Mouse (Mus musculus) hindbrain, embryonic 10.5 days (tissue): Measurements from ENCODE around the gene Lyrm7. TPM values are rescaled to one million over a fixed set of nuclear protein-coding genes. Genes with fewer than 3 reads are reported as not detected.

ENCODE experiments used
- DNase-seq: peaks from one replicate; pipeline ENCODE4 v3.0.0-alpha.2; 2017; ENCODE audit warnings: low spot score
- H3K27ac ChIP-seq: fragments of 300-500 bp; sonication (generic); 2 replicates; pipeline ENCODE4 v1.5.1; 2016; ENCODE audit warnings: mild to moderate bottlenecking, moderate library complexity
- H3K27me3 ChIP-seq: fragments of 300-500 bp; sonication (generic); 2 replicates; pipeline ENCODE4 v1.6.1; 2016; ENCODE audit warnings: mild to moderate bottlenecking; ENCODE audit not compliant: poor library complexity, insufficient read depth, severe bottlenecking
- H3K36me3 ChIP-seq: fragments of 300-500 bp; sonication (generic); 2 replicates; pipeline ENCODE4 v1.6.1; 2016; ENCODE audit warnings: mild to moderate bottlenecking, moderate library complexity
- H3K4me1 ChIP-seq: fragments of 300-500 bp; sonication (generic); replicated peaks from 2 replicates; pipeline ENCODE4 v1.6.1; 2016; ENCODE audit warnings: mild to moderate bottlenecking
- H3K4me3 ChIP-seq: fragments of 300-500 bp; sonication (generic); 2 replicates; pipeline ENCODE4 v1.5.1; 2016; ENCODE audit warnings: mild to moderate bottlenecking, moderate library complexity
- H3K9me3 ChIP-seq: fragments of 300-500 bp; sonication (generic); 2 replicates; pipeline ENCODE4 v1.6.1; 2016; ENCODE audit warnings: mild to moderate bottlenecking, moderate library complexity
- WGBS: fragments of 180-500 bp; shearing (Covaris S2); methylation state at CpG from one replicate; pipeline ENCODE4 v1.1.7; 2016; 5-methylcytosine and 5-hydroxymethylcytosine counted together
- polyA plus RNA-seq: library from polyadenylated mRNA; unstranded; fragments of >200 nt; fragmentation: Nextera tagmentation; extraction: Ambion mirVana; gene quantifications from 2 replicates; pipeline ENCODE4 v1.2.1, GENCODE M21; 2016

Gene Lyrm7
- polyA plus RNA-seq, 1 experiment from 2014 or later: 5.2 TPM

DNA sequence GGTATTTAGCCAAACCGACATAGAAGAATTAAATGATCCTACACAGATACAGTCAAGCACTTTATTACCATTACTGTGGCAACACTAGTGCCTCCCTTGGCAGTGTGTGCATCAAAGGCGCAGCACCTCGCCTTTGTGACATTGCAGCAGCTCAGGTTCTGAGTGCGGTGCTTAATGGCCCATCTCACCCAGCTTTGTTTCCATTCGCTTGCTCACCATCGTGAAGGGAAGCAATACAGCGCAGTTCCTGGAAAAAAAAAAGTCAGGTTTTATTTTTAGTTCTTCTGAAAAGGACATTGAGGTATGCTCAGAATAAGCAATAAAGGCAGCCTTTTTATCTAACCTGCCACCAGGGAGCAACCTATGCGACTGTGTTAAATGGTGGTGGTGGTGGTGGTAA lies 33.9 kb downstream of the Lyrm7 start:
- Histone ChIP-seq H3K4me1 (no peaks in the 10 kb centered on the region), H3K36me3 (no peaks in the 10 kb centered on the region), H3K9me3 (peaks cover 14% of the 10 kb centered on the region), H3K4me3 (no peak overlapping the region), H3K27me3 (no peaks in the 10 kb centered on the region), H3K27ac (no peak overlapping the region)
- 95% methylated on average over 8 of the region's 8 CpGs for WGBS
- DNase-seq: no peak

- no peak for DNase-seq
- Histone ChIP-seq H3K27me3 (no peaks in the 10 kb centered on the region), H3K4me1 (peaks cover 4% of the 10 kb centered on the region), H3K4me3 (no peak overlapping the region), H3K9me3 (peaks cover 14% of the 10 kb centered on the region), H3K27ac (no peak overlapping the region), H3K36me3 (no peaks in the 10 kb centered on the region)
- WGBS: 84% methylated on average over 4 of the region's 4 CpGs
These were observed 34.9 kb downstream of the Lyrm7 start for GRCm38 (mm10) chr11:54825774-54826173.

- DNase-seq: no peak
- no peak overlapping the region for H3K27ac ChIP-seq
- 87% methylated on average over 4 of the region's 4 CpGs for WGBS
- H3K36me3 ChIP-seq: no peaks in the 10 kb centered on the region
- peaks cover 14% of the 10 kb centered on the region for H3K9me3 ChIP-seq
- H3K4me3 ChIP-seq: no peak overlapping the region
- H3K4me1 ChIP-seq: peaks cover 21% of the 10 kb centered on the region
- no peaks in the 10 kb centered on the region for H3K27me3 ChIP-seq
These were observed 37.2 kb downstream of the Lyrm7 start for GRCm38 (mm10) chr11:54823467-54823866.

DNA sequence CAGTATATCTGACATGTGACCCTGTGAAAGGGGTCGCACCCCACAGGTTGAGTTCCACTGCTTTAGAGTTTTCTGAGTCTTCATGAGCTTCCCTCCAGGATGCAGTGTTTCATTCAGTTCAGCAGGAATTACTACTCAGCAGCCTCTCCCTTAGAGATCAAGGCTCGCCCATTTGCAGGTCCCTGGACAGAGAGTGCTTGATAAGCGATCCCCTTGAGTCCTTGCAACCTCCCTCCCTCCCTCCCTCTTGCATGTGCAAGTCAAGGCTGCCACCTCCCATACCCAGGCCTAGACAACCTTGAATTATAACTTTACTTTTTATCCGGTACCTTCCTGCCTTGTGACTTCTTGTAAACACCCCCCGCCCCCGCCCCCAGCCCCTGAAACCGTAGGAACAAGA lies 41.2 kb downstream of the Lyrm7 start:
- Histone ChIP-seq H3K27ac (peak overlapping the region; percentile 70), H3K4me3 (no peak overlapping the region), H3K27me3 (no peaks in the 10 kb centered on the region), H3K9me3 (peaks cover 5% of the 10 kb centered on the region), H3K36me3 (no peaks in the 10 kb centered on the region), H3K4me1 (peaks cover 21% of the 10 kb centered on the region)
- 73% methylated on average over 7 of the region's 7 CpGs for WGBS
- DNase-seq: no peak

DNA sequence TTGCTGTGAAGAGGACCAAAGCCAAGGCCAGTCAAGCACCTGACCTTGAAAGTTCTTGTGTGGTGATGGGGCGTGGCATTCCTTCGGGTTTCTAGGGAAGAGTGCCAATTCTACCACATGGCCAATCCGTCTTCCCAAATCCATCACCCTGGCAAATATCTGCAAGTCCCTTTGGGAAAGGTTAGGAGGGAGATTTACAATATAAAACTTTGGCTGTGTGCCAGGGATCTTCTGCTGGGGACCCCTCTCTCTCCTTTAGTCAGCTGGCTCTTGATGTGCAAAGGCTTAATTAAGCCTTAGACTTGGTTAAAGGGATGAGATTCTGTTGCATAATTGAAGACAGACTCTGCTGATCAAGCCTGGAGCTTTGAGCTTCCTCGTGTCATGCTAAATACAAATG lies 43.3 kb downstream of the Lyrm7 start:
- H3K27ac ChIP-seq: no peak overlapping the region
- WGBS: 86% methylated on average over 4 of the region's 4 CpGs
- H3K4me1 ChIP-seq: peaks cover 41% of the 10 kb centered on the region

GRCm38 (mm10) chr11:54815659-54816058 lies 45.1 kb downstream of the Lyrm7 start:
- DNase-seq: no peak
- H3K4me3 ChIP-seq: no peak overlapping the region
- 0 out of 2 replicates have a peak overlapping the region, but pooled peaks have one; percentile 16 for H3K27ac ChIP-seq
- no peaks in the 10 kb centered on the region for H3K9me3 ChIP-seq
- H3K27me3 ChIP-seq: no peaks in the 10 kb centered on the region
- peaks cover 54% of the 10 kb centered on the region for H3K4me1 ChIP-seq
- H3K36me3 ChIP-seq: no peaks in the 10 kb centered on the region

More for the DNA sequence above, 43.3 kb downstream of the Lyrm7 start:
- no peak for DNase-seq
- no peaks in the 10 kb centered on the region for H3K36me3 ChIP-seq
- no peaks in the 10 kb centered on the region for H3K9me3 ChIP-seq
- H3K4me3 ChIP-seq: no peak overlapping the region
- no peaks in the 10 kb centered on the region for H3K27me3 ChIP-seq

GRCm38 (mm10) chr11:54812812-54813516 lies 47.8 kb downstream of the Lyrm7 start:
- Histone ChIP-seq H3K4me1 (peaks cover 46% of the 10 kb centered on the region), H3K27ac (peak overlapping the region; percentile 91), H3K4me3 (0 out of 2 replicates have a peak overlapping the region, but pooled peaks have one; percentile 14), H3K9me3 (no peaks in the 10 kb centered on the region), H3K36me3 (no peaks in the 10 kb centered on the region), H3K27me3 (no peaks in the 10 kb centered on the region)
- WGBS: 32% methylated on average over 8 of the region's 8 CpGs
- DNase-seq: peak; percentile 82

DNA sequence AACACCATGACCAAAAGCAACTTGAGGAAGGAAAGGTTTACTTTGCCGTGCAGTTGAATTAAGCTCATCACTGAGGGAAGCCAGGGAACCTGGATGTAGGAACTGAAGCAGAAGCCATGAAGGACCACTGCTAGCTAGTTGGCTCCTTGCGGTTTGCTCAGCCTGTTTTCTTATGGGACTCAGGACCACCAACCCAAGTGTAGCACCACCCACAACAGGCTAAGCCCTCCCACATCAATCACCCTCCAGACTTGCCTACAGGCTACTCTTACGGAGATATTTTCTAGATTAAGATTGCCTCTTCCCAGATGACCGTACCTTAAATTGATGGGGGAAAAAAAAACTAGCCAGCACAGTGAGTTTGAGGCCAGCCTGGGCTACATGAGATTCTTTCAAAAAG lies 48.4 kb downstream of the Lyrm7 start:
- H3K4me3 ChIP-seq: peak overlapping the region; percentile 14; the same call in 1 of the 2 replicates
- no peaks in the 10 kb centered on the region for H3K27me3 ChIP-seq
- peak; percentile 46 for DNase-seq
- peaks cover 46% of the 10 kb centered on the region for H3K4me1 ChIP-seq
- H3K27ac ChIP-seq: peak overlapping the region; percentile 91
- no peaks in the 10 kb centered on the region for H3K9me3 ChIP-seq
- no peaks in the 10 kb centered on the region for H3K36me3 ChIP-seq
- 28% methylated on average over 4 of the region's 4 CpGs for WGBS

DNA sequence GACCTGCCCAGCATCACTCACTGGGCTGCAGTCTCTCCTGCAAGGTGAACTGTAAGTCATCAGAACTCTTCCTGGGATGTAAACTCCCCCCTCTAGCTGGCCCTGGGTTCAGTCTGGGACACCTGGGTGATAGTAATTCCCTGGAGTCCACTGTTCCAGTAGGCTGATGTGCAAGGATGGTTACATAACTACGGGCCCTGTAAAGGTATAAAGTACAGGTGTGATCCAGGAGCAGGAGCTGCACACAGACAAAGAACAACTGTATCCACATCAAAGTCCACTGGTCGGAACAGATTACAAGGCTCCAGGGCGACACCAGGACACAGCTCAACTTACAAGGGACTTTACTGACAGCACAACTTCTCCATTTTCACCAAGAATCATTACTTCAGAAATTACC lies 49.7 kb downstream of the Lyrm7 start:
- H3K36me3 ChIP-seq: no peaks in the 10 kb centered on the region
- no peak overlapping the region for H3K4me3 ChIP-seq
- H3K27me3 ChIP-seq: no peaks in the 10 kb centered on the region
- 83% methylated on average over 3 of the region's 3 CpGs for WGBS
- H3K9me3 ChIP-seq: no peaks in the 10 kb centered on the region
- H3K27ac ChIP-seq: peak overlapping the region; percentile 91
- no peak for DNase-seq
- H3K4me1 ChIP-seq: peaks cover 46% of the 10 kb centered on the region

DNA sequence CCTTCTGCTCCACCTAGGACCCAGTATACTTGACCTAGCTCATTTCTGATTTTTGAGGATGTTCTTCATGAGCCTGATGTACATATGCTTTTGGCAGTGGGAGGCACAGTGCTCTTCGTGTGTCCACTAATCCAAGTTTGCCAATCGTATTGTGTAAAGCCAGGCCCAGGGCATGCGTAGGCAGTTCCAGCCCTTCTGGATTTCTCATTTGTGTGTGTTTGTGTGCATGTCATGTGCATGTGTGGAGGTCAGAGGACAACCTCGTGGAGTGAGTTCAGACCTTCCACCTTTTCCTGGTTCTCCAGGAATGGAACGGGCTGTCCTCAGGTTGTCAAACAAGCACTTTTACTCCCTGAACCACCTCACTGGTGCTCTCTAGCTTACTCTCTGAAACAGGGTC lies 51.1 kb downstream of the Lyrm7 start:
- WGBS: 90% methylated on average over 5 of the region's 5 CpGs
- no peak overlapping the region for H3K4me3 ChIP-seq
- no peaks in the 10 kb centered on the region for H3K27me3 ChIP-seq
- H3K4me1 ChIP-seq: peaks cover 46% of the 10 kb centered on the region
- H3K36me3 ChIP-seq: no peaks in the 10 kb centered on the region
- no peak for DNase-seq
- 0 out of 2 replicates have a peak overlapping the region, but pooled peaks have one; percentile 91 for H3K27ac ChIP-seq
- H3K9me3 ChIP-seq: no peaks in the 10 kb centered on the region

DNA sequence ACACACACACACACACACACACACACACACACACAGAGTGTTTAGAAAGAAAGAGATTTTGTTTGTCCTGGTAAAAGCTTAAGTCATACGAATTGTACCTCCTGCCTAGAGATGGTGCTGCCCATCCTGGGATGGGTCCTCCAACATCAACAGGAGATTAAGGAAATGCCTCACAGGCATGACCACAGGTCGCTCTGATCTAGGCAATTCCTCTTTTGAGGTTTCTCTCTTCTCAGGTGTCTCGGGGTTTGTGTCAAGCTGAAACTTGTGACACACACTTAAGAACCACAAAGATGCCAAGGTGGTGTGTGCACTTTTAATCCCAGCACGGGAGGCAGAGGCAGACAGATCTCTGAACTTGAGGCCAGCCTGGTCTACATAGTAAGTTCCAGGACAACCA lies 52.5 kb downstream of the Lyrm7 start:
- Histone ChIP-seq H3K4me3 (no peak overlapping the region), H3K9me3 (no peaks in the 10 kb centered on the region), H3K36me3 (no peaks in the 10 kb centered on the region), H3K27ac (0 out of 2 replicates have a peak overlapping the region, but pooled peaks have one; percentile 8), H3K27me3 (no peaks in the 10 kb centered on the region), H3K4me1 (peaks cover 34% of the 10 kb centered on the region)
- WGBS: 78% methylated on average over 4 of the region's 4 CpGs
- DNase-seq: no peak

- no peaks in the 10 kb centered on the region for H3K36me3 ChIP-seq
- H3K9me3 ChIP-seq: no peaks in the 10 kb centered on the region
- WGBS: 88% methylated on average over 9 of the region's 9 CpGs
- H3K4me1 ChIP-seq: peaks cover 29% of the 10 kb centered on the region
- no peak for DNase-seq
- no peak overlapping the region for H3K27ac ChIP-seq
- no peaks in the 10 kb centered on the region for H3K27me3 ChIP-seq
- H3K4me3 ChIP-seq: no peak overlapping the region
These were observed 53.0 kb downstream of the Lyrm7 start for GRCm38 (mm10) chr11:54807669-54808068.

- H3K27me3 ChIP-seq: no peaks in the 10 kb centered on the region
- H3K36me3 ChIP-seq: no peaks in the 10 kb centered on the region
- no peaks in the 10 kb centered on the region for H3K9me3 ChIP-seq
- DNase-seq: no peak
- peaks cover 21% of the 10 kb centered on the region for H3K4me1 ChIP-seq
- H3K4me3 ChIP-seq: no peak overlapping the region
- H3K27ac ChIP-seq: no peak overlapping the region
- WGBS: 91% methylated on average over 28 of the region's 28 CpGs
These were observed 53.8 kb downstream of the Lyrm7 start for GRCm38 (mm10) chr11:54806891-54807290.
